Mouse (Mus musculus) lung, postnatal 0 days (tissue): ENCODE data around the gene Clybl. TPM values are rescaled to one million over a fixed set of nuclear protein-coding genes. Genes with fewer than 3 reads are reported as not detected.

ENCODE experiments used
- ATAC-seq: fragments of 200-750 bp; cut with Nextera tagmentation; 2 replicates; pipeline ENCODE4 v1.8.0; 2017; ENCODE audit warnings: moderate library complexity
- DNase-seq: peaks from one replicate; pipeline ENCODE4 v3.0.0-alpha.2; 2016; ENCODE audit warnings: low spot score
- H3K27ac ChIP-seq: fragments of 300-500 bp; sonication (generic); 2 replicates; pipeline ENCODE4 v1.5.1; 2014; ENCODE audit warnings: antibody characterized with exemption, mild to moderate bottlenecking, low read length, mixed read lengths
- H3K27me3 ChIP-seq: fragments of 300-500 bp; sonication (generic); replicated peaks from 2 replicates; pipeline ENCODE4 v1.6.1; 2014; ENCODE audit warnings: low read length, mixed read lengths; ENCODE audit not compliant: insufficient read depth
- H3K36me3 ChIP-seq: fragments of 300-500 bp; sonication (generic); 2 replicates; pipeline ENCODE4 v1.6.1; 2014; ENCODE audit warnings: low read length, mixed read lengths; ENCODE audit not compliant: insufficient read depth
- H3K4me1 ChIP-seq: fragments of 300-500 bp; sonication (generic); 2 replicates; pipeline ENCODE4 v1.6.1; 2014; ENCODE audit warnings: antibody characterized with exemption, low read depth, low read length, mixed read lengths; ENCODE audit not compliant: insufficient read depth
- H3K4me2 ChIP-seq: fragments of 300-500 bp; sonication (generic); replicated peaks from 2 replicates; pipeline ENCODE4 v1.6.1; 2014; ENCODE audit warnings: low read depth, mild to moderate bottlenecking, low read length, moderate library complexity, mixed read lengths
- H3K4me3 ChIP-seq: fragments of 300-500 bp; sonication (generic); 2 replicates; pipeline ENCODE4 v1.5.1; 2014; ENCODE audit warnings: low read depth, low read length
- H3K9ac ChIP-seq: fragments of 300-500 bp; sonication (generic); replicated peaks from 2 replicates; pipeline ENCODE4 v1.6.1; 2014; ENCODE audit warnings: low read depth, mild to moderate bottlenecking
- H3K9me3 ChIP-seq: fragments of 300-500 bp; sonication (generic); 2 replicates; pipeline ENCODE4 v1.6.1; 2016; ENCODE audit warnings: low read length, mixed read lengths
- CTCF ChIP-seq: IDR thresholded peaks from 2 replicates; pipeline ENCODE4 v1.5.1; 2016; ENCODE audit warnings: antibody characterized with exemption, mild to moderate bottlenecking
- EP300 ChIP-seq: IDR thresholded peaks from 2 replicates; pipeline ENCODE4 v1.6.1; 2016; ENCODE audit warnings: antibody characterized with exemption, mild to moderate bottlenecking, control low read depth
- WGBS: fragments of 180-500 bp; shearing (Covaris S2); extraction: QIAGEN DNeasy Blood & Tissue Kit; methylation state at CpG from one replicate; pipeline ENCODE4 v1.1.7; 2014; 5-methylcytosine and 5-hydroxymethylcytosine counted together
- polyA plus RNA-seq: library from polyadenylated mRNA; unstranded; fragments of >200 nt; fragmentation: Nextera tagmentation; extraction: Ambion mirVana; gene quantifications from 2 replicates; pipeline ENCODE4 v1.2.1, GENCODE M21; 2015

Gene Clybl
- polyA plus RNA-seq, 1 experiment from 2014 or later: 9.2 TPM

DNA sequence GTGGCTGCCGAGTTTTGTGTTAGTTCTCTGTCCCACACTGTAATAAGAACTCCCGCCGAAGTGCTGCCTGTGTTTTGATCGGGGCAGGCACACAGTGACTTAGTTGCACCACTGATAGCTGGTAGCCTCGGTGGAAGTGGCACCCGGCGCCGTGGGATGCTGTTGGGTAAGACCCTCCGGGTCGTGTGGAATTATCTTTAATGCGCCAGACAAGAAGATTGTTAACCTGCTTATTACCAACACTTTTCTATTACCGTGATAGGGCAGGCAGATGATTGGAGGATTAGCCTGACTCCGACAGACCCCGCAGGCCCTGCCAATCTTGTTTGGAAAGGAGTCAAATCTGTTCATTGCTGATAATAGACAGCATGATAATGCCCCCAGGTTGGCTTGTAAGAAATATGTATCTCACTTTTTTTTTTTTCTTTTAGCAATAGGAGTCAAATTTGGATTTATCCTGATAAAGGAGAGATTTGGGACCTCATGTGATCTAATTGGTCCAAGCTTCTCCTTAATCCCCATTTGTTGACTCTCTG lies 5.2 kb upstream of the Clybl start:
- Histone ChIP-seq H3K9ac (no peak overlapping the region), H3K4me3 (no peak overlapping the region), H3K27ac (no peak overlapping the region), H3K27me3 (no peaks in the 10 kb centered on the region), H3K36me3 (no peaks in the 10 kb centered on the region), H3K4me1 (no peaks in the 10 kb centered on the region; the same call in 1 of the 2 replicates), H3K9me3 (no peaks in the 10 kb centered on the region), H3K4me2 (no peak overlapping the region)
- 78% methylated on average over 14 of the region's 14 CpGs for WGBS
- TF ChIP-seq EP300: no peak
- TF ChIP-seq CTCF: no peak
- no peak for DNase-seq
- ATAC-seq: no peak

- H3K27me3 ChIP-seq: no peaks in the 10 kb centered on the region
- no peaks in the 10 kb centered on the region for H3K9me3 ChIP-seq
- TF ChIP-seq CTCF (no peak), EP300 (no peak)
- H3K9ac ChIP-seq: no peak overlapping the region
- H3K4me3 ChIP-seq: no peak overlapping the region
- no peaks in the 10 kb centered on the region for H3K4me1 ChIP-seq
- no peak overlapping the region for H3K27ac ChIP-seq
- DNase-seq (no peak), ATAC-seq (no peak)
- H3K36me3 ChIP-seq: no peaks in the 10 kb centered on the region
- 75% methylated on average over 16 of the region's 16 CpGs for WGBS
- no peak overlapping the region for H3K4me2 ChIP-seq
Observed at GRCm38 (mm10) chr14:122179262-122179661, 2.2 kb upstream of the Clybl start.

GRCm38 (mm10) chr14:122181815-122182157 lies 282 bp downstream of the Clybl start:
- Histone ChIP-seq H3K27me3 (no peaks in the 10 kb centered on the region), H3K27ac (no peak overlapping the region), H3K4me1 (no peaks in the 10 kb centered on the region), H3K9me3 (no peaks in the 10 kb centered on the region), H3K4me2 (peak overlapping the region; percentile 58), H3K4me3 (peak overlapping the region; percentile 75), H3K36me3 (no peaks in the 10 kb centered on the region), H3K9ac (peak overlapping the region; percentile 21)
- WGBS: 1% methylated on average over 12 of the region's 12 CpGs
- DNase-seq: no peak
- peak; percentile 43 for TF ChIP-seq CTCF
- no peak for TF ChIP-seq EP300
- peak; percentile 38 for ATAC-seq

DNA sequence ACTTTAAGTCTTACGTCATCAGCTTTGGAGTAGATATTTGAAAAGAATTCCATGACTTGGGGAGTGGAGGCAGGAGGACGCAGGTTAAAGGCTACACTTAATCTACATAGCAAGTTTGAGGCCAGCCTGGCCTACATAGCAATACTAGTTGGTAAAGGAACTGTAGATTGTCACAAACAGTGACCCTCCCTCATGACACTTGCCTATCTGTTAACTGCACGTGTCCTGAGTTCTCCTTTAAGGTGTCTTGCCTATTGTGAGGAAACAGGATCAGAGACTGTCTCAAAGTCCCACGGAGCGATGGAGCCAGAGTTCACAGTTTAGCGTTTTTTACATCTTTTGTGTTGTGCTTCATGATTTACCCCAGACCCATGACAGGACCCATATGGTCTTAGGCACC lies 716 bp downstream of the Clybl start:
- Histone ChIP-seq H3K27me3 (no peaks in the 10 kb centered on the region), H3K9me3 (no peaks in the 10 kb centered on the region), H3K4me1 (no peaks in the 10 kb centered on the region), H3K36me3 (no peaks in the 10 kb centered on the region), H3K4me2 (no peak overlapping the region), H3K4me3 (no peak overlapping the region), H3K27ac (no peak overlapping the region), H3K9ac (no peak overlapping the region)
- no peak for ATAC-seq
- TF ChIP-seq CTCF: no peak
- no peak for TF ChIP-seq EP300
- 66% methylated on average over 6 of the region's 6 CpGs for WGBS
- DNase-seq: no peak

GRCm38 (mm10) chr14:122183974-122184373 lies 2.5 kb downstream of the Clybl start:
- DNase-seq (no peak), ATAC-seq (no peak)
- TF ChIP-seq EP300: no peak
- no peak for TF ChIP-seq CTCF
- Histone ChIP-seq H3K9me3 (no peaks in the 10 kb centered on the region), H3K9ac (no peak overlapping the region), H3K27me3 (no peaks in the 10 kb centered on the region), H3K4me3 (no peak overlapping the region), H3K4me1 (no peaks in the 10 kb centered on the region), H3K27ac (no peak overlapping the region), H3K4me2 (no peak overlapping the region), H3K36me3 (no peaks in the 10 kb centered on the region)
- 59% methylated on average over 11 of the region's 11 CpGs for WGBS

- DNase-seq (no peak), ATAC-seq (no peak)
- H3K36me3 ChIP-seq: no peaks in the 10 kb centered on the region
- H3K27me3 ChIP-seq: no peaks in the 10 kb centered on the region
- no peaks in the 10 kb centered on the region for H3K4me1 ChIP-seq
- H3K9ac ChIP-seq: no peak overlapping the region
- H3K27ac ChIP-seq: no peak overlapping the region
- TF ChIP-seq CTCF (no peak), EP300 (no peak)
- no peaks in the 10 kb centered on the region for H3K9me3 ChIP-seq
- no peak overlapping the region for H3K4me2 ChIP-seq
- no peak overlapping the region for H3K4me3 ChIP-seq
- WGBS: 89% methylated on average over 5 of the region's 5 CpGs
Observed at GRCm38 (mm10) chr14:122188250-122188649, 6.7 kb downstream of the Clybl start.

- TF ChIP-seq CTCF: no peak
- TF ChIP-seq EP300: no peak
- WGBS: 75% methylated on average over 5 of the region's 5 CpGs
- no peak overlapping the region for H3K9ac ChIP-seq
- H3K4me1 ChIP-seq: no peaks in the 10 kb centered on the region
- no peak overlapping the region for H3K27ac ChIP-seq
- no peak overlapping the region for H3K4me3 ChIP-seq
- H3K9me3 ChIP-seq: no peaks in the 10 kb centered on the region
- no peaks in the 10 kb centered on the region for H3K36me3 ChIP-seq
- DNase-seq (no peak), ATAC-seq (no peak)
- no peak overlapping the region for H3K4me2 ChIP-seq
- no peaks in the 10 kb centered on the region for H3K27me3 ChIP-seq
Observed at GRCm38 (mm10) chr14:122189901-122190300, 8.4 kb downstream of the Clybl start.
